Mouse (Mus musculus) forebrain, embryonic 11.5 days (tissue): Measurements from ENCODE around the gene Ddx1. TPM values are rescaled to one million over a fixed set of nuclear protein-coding genes. Genes with fewer than 3 reads are reported as not detected.
"Not testable (repeated sequence)": the region's sequence is repeated elsewhere in the genome, so short reads cannot be mapped to it uniquely, and the experiment has no call there.

Experiments used
- ATAC-seq: fragments of 200-750 bp; cut with Nextera tagmentation; replicated peaks from 2 replicates; pipeline ENCODE4 v1.8.0; 2017; ENCODE audit warnings: moderate TSS enrichment; ENCODE audit not compliant: low FRiP score
- DNase-seq: peaks from one replicate; pipeline ENCODE4 v3.0.0-alpha.2; 2017; ENCODE audit warnings: low spot score
- H3K27ac ChIP-seq: fragments of 300-500 bp; sonication (generic); 2 replicates; pipeline ENCODE4 v1.5.1; 2014; ENCODE audit warnings: low read depth, low read length
- H3K27me3 ChIP-seq: fragments of 300-500 bp; sonication (generic); 2 replicates; pipeline ENCODE4 v1.6.1; 2014; ENCODE audit warnings: mild to moderate bottlenecking, low read length, mixed read lengths; ENCODE audit not compliant: control insufficient read depth, insufficient read depth
- H3K36me3 ChIP-seq: fragments of 300-500 bp; sonication (generic); 2 replicates; pipeline ENCODE4 v1.6.1; 2014; ENCODE audit warnings: mild to moderate bottlenecking, low read length, moderate library complexity, mixed read lengths; ENCODE audit not compliant: control insufficient read depth, insufficient read depth
- H3K4me1 ChIP-seq: fragments of 300-500 bp; sonication (generic); replicated peaks from 2 replicates; pipeline ENCODE4 v1.6.1; 2014; ENCODE audit warnings: low read length, mixed read lengths; ENCODE audit not compliant: control insufficient read depth, insufficient read depth
- H3K4me2 ChIP-seq: fragments of 300-500 bp; sonication (generic); 2 replicates; pipeline ENCODE4 v1.6.1; 2014; ENCODE audit warnings: low read depth, mild to moderate bottlenecking, low read length, moderate library complexity, mixed read lengths; ENCODE audit not compliant: severe bottlenecking
- H3K4me3 ChIP-seq: fragments of 300-500 bp; sonication (generic); 2 replicates; pipeline ENCODE4 v1.5.1; 2014; ENCODE audit warnings: low read depth, low read length
- H3K9ac ChIP-seq: fragments of 300-500 bp; sonication (generic); 2 replicates; pipeline ENCODE4 v1.6.1; 2014; ENCODE audit warnings: low read length
- H3K9me3 ChIP-seq: fragments of 300-500 bp; sonication (generic); 2 replicates; pipeline ENCODE4 v1.6.1; 2016; ENCODE audit warnings: low read length, mixed read lengths; ENCODE audit not compliant: control insufficient read depth
- WGBS: fragments of 180-500 bp; shearing (Covaris S2); extraction: QIAGEN DNeasy Blood & Tissue Kit; methylation state at CpG from one replicate; pipeline ENCODE4 v1.1.7; 2014; 5-methylcytosine and 5-hydroxymethylcytosine counted together
- polyA plus RNA-seq: library from polyadenylated mRNA; unstranded; fragments of >200 nt; fragmentation: Nextera tagmentation; extraction: Ambion mirVana; gene quantifications from 2 replicates; pipeline ENCODE4 v1.2.1, GENCODE M21; 2014

The Ddx1 gene
- polyA plus RNA-seq, 1 experiment from 2014 or later = 201 TPM

DNA sequence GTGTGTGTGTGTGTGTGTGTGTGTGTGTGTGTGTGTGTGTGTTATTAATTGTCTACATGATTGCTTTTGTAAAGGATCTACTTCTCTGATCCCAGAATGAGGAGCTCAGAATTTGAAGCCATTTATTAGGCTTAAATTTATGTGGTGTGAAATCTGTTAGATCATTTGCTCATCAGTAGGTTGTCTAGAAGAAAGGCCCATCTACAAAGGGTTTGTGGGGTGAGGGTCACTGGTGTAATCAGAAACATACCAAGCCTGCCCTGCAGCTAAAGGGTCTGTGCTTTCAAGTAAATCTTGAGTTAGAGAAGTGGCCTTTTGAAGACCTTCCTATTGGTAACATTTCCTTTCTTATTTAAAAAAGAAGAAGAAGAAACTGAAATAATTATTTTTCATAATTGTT lies 53.5 kb downstream of the Ddx1 start:
- ATAC-seq (no peak), DNase-seq (no peak)
- Histone ChIP-seq H3K9ac (no peak overlapping the region), H3K36me3 (no peaks in the 10 kb centered on the region), H3K4me2 (no peak overlapping the region), H3K27me3 (no peaks in the 10 kb centered on the region), H3K27ac (no peak overlapping the region), H3K4me3 (no peak overlapping the region), H3K4me1 (no peaks in the 10 kb centered on the region), H3K9me3 (no peaks in the 10 kb centered on the region)

GRCm38 (mm10) chr12:13188059-13188700 lies 60.8 kb downstream of the Ddx1 start:
- DNase-seq (no peak), ATAC-seq (no peak)
- Histone ChIP-seq H3K4me1 (no peaks in the 10 kb centered on the region), H3K4me3 (no peak overlapping the region), H3K36me3 (no peaks in the 10 kb centered on the region), H3K27ac (no peak overlapping the region), H3K4me2 (no peak overlapping the region), H3K9ac (no peak overlapping the region), H3K27me3 (no peaks in the 10 kb centered on the region), H3K9me3 (no peaks in the 10 kb centered on the region)
- WGBS = 68% methylated on average over 11 of the region's 11 CpGs

DNA sequence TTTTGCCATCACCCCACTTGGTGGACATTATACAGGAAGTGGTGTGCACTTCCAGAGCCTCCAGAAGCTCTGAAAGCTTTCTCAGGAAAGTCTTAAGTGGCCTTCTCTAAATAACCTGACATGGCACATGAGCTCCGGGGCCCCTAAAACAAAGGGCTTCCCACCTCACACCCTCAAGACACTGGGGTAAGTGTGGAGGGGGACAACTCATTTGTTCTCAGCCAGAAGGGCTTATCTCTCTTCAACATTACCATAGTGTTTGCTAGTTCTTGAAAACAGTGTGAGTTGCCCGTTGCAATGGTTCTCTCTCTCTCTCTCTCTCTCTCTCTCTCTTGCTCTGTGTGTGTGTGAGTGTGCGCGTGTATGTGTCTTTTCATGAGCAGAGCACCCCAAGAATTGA lies 62.8 kb downstream of the Ddx1 start:
- no peaks in the 10 kb centered on the region for H3K36me3 ChIP-seq
- no peaks in the 10 kb centered on the region for H3K9me3 ChIP-seq
- WGBS = 93% methylated on average over 4 of the region's 4 CpGs
- ATAC-seq (no peak), DNase-seq (no peak)
- no peak overlapping the region for H3K27ac ChIP-seq
- H3K4me2 ChIP-seq = no peak overlapping the region
- no peak overlapping the region for H3K9ac ChIP-seq
- H3K4me1 ChIP-seq = 0 out of 2 replicates have a peak, but pooled peaks cover 3% of the 10 kb centered on the region
- H3K27me3 ChIP-seq = no peaks in the 10 kb centered on the region
- H3K4me3 ChIP-seq = no peak overlapping the region

GRCm38 (mm10) chr12:13184873-13185361 lies 64.1 kb downstream of the Ddx1 start:
- H3K4me3 ChIP-seq = no peak overlapping the region
- no peaks in the 10 kb centered on the region for H3K27me3 ChIP-seq
- H3K4me1 ChIP-seq = peaks cover 9% of the 10 kb centered on the region; the same call in 1 of the 2 replicates
- no peaks in the 10 kb centered on the region for H3K9me3 ChIP-seq
- no peaks in the 10 kb centered on the region for H3K36me3 ChIP-seq
- ATAC-seq (no peak), DNase-seq (no peak)
- no peak overlapping the region for H3K27ac ChIP-seq
- 66% methylated on average over 11 of the region's 11 CpGs for WGBS
- no peak overlapping the region for H3K4me2 ChIP-seq
- H3K9ac ChIP-seq = no peak overlapping the region

GRCm38 (mm10) chr12:13184136-13184535 lies 64.9 kb downstream of the Ddx1 start:
- not testable (repeated sequence) for H3K4me1 ChIP-seq, DNase-seq, H3K4me3 ChIP-seq, H3K27ac ChIP-seq, H3K9ac ChIP-seq, H3K4me2 ChIP-seq, H3K9me3 ChIP-seq, ATAC-seq, H3K36me3 ChIP-seq, H3K27me3 ChIP-seq
- WGBS = 91% methylated on average over 4 of the region's 4 CpGs

DNA sequence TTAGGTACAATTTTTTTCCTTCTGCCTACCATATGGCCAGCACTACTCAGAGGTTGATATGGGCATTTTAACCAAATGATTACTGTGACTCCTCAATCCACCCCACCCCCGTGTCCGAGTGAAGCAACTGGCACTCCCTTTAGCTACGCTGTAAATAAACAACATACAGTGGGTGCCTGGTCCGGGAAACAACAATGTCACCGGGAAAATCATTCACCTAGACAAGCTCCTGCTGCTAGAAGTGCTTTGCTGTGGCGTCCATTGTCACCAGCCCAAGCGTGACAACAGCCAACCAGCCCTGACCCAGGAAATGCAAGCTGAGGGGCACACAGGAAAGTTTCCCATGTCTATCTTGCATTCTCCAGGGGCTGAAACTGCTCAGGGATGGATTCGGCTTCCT lies 66.8 kb downstream of the Ddx1 start:
- Histone ChIP-seq H3K9ac (no peak overlapping the region), H3K27me3 (no peaks in the 10 kb centered on the region), H3K27ac (no peak overlapping the region), H3K4me1 (peaks cover 9% of the 10 kb centered on the region; the same call in 1 of the 2 replicates), H3K4me2 (no peak overlapping the region), H3K9me3 (no peaks in the 10 kb centered on the region), H3K4me3 (no peak overlapping the region), H3K36me3 (no peaks in the 10 kb centered on the region)
- no peak for ATAC-seq
- DNase-seq = no peak
- 69% methylated on average over 8 of the region's 8 CpGs for WGBS

GRCm38 (mm10) chr12:13181721-13182120 lies 67.3 kb downstream of the Ddx1 start:
- H3K4me3 ChIP-seq = no peak overlapping the region
- 81% methylated on average over 6 of the region's 6 CpGs for WGBS
- DNase-seq (no peak), ATAC-seq (no peak)
- no peaks in the 10 kb centered on the region for H3K36me3 ChIP-seq
- no peak overlapping the region for H3K9ac ChIP-seq
- no peak overlapping the region for H3K4me2 ChIP-seq
- no peaks in the 10 kb centered on the region for H3K9me3 ChIP-seq
- peaks cover 9% of the 10 kb centered on the region; the same call in 1 of the 2 replicates for H3K4me1 ChIP-seq
- no peaks in the 10 kb centered on the region for H3K27me3 ChIP-seq
- no peak overlapping the region for H3K27ac ChIP-seq

- Histone ChIP-seq H3K9me3 (no peaks in the 10 kb centered on the region), H3K36me3 (no peaks in the 10 kb centered on the region), H3K4me2 (no peak overlapping the region), H3K27ac (0 out of 2 replicates have a peak overlapping the region, but pooled peaks have one; percentile 12), H3K9ac (no peak overlapping the region; the same call in 1 of the 2 replicates), H3K4me1 (peaks cover 9% of the 10 kb centered on the region; the same call in 1 of the 2 replicates), H3K4me3 (no peak overlapping the region), H3K27me3 (no peaks in the 10 kb centered on the region)
- peak; percentile 83 for ATAC-seq
- 24% methylated on average over 9 of the region's 9 CpGs for WGBS
- DNase-seq = peak; percentile 73
Observed at GRCm38 (mm10) chr12:13180715-13181335, 68.2 kb downstream of the Ddx1 start.

DNA sequence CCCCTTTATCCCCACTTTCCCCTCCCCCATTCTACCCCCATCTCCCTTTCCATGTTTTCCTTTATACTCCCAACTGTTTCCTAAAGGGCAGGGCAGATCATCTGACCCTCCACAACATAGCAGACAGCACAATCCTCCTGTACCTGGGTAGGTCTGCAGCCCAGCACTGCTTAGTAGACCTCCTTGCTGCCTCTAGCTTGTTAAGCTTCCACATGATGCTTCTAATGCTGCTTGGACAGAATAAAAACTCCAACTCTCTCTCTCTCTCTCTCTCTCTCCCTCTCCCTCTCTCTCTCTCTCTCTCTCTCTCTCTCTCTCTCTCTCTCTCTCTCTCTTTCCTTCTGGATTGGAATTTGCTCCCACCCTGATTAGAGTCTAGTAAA lies 68.7 kb downstream of the Ddx1 start:
- Histone ChIP-seq H3K4me2 (no peak overlapping the region), H3K36me3 (no peaks in the 10 kb centered on the region), H3K4me1 (peaks cover 9% of the 10 kb centered on the region; the same call in 1 of the 2 replicates), H3K27ac (0 out of 2 replicates have a peak overlapping the region, but pooled peaks have one; percentile 12), H3K9ac (no peak overlapping the region), H3K9me3 (no peaks in the 10 kb centered on the region), H3K27me3 (no peaks in the 10 kb centered on the region), H3K4me3 (no peak overlapping the region)
- DNase-seq (no peak), ATAC-seq (no peak)
